Mouse (Mus musculus) left cerebral cortex, adult 18-20 months (tissue): ENCODE measurements around the gene Sun2. TPM values are rescaled to one million over a fixed set of nuclear protein-coding genes. Genes with fewer than 3 reads are reported as not detected.

Experiments
- DNase-seq, 2 experiments: peaks; one replicate each; pipeline ENCODE4 v3.0.0; 2021 to 2022; ENCODE audit warnings: low spot score in 2 of 2, mixed read lengths in 1 of 2
- total RNA-seq, 2 experiments: library from RNA; stranded (reverse); gene quantifications; 2 replicates each; pipeline ENCODE4 v1.2.3; 2021

The Sun2 gene
- total RNA-seq, 2 experiments from 2014 or later = 46.7 to 49.4 TPM

DNA sequence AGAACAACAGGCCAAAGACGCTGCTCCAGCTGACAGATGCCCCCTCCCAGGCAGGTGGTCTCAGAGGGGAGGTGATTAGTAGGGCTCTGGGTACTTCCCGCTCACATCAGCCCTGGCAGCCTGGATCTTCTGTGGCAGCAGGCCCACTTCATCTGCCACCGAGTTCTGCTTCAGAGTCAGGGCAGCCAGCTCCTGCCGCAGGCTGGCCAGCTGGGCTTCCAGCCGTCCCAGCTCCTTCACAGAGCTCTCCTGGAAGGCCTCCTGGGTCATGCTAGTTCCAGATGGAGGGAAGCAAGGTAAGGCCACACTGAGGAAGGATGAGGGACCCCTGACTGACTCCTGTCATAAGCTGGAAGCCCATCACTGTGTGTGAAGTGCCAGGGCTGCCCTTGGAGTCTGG lies 14.0 kb downstream of the Sun2 start:
- no peak for DNase-seq

DNA sequence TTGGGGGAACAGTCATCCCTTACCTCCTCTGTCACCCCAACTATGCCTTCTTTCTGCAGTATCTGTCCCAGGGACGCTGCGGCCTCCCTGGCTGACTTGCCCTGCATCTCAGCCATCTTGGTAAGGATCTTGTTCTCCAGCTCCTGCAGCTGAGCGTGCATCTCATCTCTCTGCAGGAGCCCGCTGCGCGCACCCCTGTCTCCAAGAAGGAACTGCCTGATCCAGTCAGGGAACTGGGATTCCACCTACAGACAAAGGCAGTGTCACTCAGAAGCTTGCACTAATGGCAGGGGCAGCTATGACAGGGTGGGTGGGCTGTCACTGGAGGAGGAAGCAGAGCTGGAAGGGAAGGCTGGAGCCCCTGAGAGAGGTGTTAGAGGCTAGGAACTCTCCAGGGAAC lies 14.5 kb downstream of the Sun2 start:
- peak in 1 of 2 experiments; percentile 32 for DNase-seq

DNA sequence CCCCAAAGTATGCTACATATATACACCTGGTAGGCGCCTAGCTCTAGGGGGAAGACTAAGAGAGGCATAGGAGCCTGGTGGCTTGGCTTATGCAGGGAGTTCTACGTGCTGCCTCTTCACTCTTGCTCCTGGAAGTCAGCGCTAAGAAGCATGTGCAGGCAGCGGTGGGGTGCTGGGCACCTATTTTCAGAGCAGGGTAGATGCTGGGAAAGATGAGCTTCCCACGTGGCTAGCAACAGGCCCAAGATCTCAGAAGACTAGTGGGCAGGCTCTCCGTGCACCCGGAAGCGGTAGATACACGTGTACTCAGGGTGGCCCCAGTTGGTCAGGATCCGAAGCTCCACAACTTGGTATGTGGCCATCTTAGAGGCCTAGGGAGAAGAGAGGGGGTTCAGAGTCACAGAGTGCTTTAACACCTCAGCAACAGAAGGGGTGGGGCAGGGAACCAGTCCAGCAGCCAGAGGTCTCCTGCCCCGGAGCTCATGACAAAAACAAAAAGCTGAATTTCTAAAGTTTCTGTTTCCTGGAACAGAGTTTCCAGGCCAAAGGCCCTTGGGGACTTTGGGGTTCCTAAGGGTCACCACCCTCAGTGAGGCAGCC lies 17.0 kb downstream of the Sun2 start:
- peak; percentile 48 to 66 for DNase-seq

DNA sequence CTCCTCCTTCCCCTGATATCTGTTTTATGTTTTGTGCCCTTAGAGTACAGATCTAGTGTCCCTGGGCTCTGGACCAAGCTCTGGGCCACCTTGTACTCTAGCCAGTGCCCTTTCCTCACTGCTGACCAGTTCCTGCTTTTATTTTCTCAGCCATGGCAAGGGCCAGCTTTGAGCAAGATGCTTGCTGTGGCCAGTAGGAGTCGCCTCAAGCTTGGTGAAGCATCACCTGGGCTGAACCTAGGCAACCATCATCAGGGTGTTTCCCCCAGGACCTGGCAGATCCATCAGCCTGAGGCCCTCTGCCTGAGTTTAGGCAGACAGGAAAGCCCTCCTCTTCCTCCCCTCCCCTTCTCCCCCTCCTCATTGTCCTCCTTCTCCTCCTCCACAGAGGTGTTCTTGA lies 18.9 kb downstream of the Sun2 start:
- DNase-seq = peak in 1 of 2 experiments; percentile 34

DNA sequence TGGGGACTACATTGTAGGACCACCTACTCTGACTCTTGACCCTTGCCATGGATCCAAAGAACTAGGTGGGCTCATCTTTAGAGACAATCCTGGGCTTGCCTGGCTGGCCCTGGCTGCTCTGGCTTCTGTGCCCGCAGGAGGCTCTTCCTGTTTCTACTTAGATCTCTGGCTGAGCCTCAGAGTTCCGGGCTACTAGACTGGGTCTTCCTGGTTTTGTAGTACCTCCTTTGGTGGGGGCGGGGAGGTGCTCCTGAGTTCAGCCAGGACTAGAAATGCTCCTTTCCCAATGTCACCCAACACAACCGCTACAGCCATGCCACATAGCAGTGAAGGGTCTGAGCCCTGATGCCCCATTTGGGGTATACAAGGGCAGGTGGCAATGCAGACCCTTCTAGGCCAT lies 21.5 kb downstream of the Sun2 start:
- DNase-seq = no peak

DNA sequence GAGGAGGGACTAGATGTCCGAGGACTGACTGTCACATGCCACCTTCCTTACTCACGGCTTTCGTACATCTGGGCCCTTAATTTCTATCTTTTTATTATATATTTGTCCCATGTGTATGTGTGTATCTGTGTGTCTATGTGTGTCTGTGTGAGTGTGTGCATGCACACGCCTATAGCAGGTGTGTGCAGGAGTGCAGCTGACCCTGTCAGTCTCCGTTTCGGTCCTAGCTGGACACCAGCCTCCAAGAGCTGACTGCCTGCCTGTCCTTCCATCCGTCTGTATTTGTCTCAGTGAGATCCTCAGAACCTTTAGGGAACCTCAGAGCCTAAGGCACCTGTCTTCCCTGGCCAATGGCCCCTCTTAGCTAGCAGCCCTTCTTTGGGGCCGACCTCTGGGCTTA lies 22.1 kb downstream of the Sun2 start:
- no peak for DNase-seq

DNA sequence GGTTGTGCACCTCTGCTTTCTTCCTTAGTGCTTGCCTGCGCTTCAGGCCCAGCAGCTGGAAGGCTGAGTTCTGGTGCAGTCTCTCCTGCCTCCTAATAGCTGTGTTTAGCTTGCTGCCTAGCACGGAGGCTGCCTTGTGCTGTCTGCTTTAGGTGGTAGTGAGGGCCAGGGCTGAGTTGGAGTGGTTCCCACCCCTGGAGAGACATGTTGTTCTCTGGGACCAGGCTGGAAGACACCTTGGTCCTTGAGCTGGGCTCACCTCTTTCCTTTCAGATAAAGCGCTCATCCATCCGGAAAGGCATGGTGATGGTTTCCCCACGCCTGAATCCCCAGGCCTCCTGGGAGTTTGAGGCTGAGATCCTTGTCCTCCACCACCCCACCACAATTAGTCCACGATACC lies 25.6 kb downstream of the Sun2 start:
- no peak for DNase-seq

DNA sequence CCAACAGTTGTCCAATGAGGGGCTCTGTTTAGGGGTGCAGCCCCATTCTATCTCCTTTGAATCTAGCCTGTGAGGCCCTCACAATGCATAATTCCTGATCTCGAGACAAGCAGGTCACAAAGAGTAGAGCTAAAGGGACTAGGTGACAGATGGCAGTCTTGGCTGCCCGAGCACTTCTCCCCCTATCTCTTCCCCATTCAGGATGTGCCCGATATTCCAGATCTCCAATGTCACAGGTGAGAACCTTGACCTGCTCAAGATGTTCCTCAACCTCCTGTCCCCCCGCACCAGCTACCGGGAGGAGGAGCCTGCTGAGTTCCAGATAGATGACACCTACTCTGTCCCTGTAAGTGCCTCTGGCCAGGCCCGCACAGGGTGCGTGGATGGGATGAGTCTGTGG lies 26.7 kb downstream of the Sun2 start:
- DNase-seq = no peak

DNA sequence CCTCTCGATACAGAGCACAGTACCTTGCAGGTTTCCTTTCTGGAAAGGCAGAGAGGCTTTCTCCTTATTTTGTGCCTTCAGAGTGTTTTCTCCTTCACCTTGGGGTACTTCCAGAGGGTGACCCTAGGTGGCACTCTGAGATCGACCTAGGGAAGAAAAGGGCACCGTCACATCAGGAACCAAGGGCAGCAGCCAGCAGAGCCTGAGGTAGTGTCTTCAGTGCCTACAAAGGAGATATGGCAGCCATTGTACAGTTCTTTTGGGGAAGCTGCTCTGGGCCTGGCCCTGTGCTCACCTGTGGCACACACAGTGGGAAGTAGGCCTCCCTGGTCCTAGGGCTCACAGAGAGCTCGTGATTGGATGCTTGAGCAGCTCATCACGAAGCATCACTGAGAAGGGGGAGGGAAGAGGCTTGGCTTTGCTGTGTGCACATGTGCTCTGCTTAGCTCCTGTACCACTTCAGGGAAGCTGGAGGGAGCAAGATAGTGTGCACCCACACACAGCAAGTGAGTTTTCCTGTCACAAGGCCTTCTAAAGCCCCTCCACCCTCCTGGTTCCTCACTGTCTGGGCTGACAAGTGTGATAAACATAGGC lies 34.0 kb downstream of the Sun2 start:
- DNase-seq = no peak

DNA sequence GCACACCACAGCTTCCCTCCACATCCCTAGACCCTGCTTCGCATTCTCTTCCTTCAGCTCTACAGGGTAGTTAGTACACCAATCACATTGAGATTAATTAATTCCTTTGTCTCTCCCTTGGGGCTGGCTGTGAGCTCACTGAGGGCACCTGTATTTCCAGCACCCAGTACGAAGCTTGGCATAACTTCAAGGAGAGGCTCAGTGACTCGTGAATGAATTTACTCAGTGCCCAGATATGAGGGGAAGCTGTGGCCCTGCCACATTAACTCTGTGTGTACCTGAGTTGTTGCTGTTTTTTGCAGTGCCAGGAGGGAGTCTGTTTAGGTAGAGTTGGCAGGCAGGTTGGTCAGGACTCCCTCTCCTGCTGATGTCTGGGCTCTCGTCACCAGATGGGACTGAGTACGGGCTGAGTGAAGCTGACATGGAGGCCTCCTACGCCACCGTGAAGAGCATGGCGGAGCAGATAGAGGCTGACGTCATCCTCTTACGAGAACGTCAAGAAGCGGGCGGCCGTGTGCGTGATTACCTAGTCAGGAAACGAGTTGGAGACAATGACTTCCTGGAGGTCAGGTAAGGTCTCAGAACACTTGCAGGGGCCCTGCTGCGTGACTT lies 35.6 kb downstream of the Sun2 start:
- no peak for DNase-seq

DNA sequence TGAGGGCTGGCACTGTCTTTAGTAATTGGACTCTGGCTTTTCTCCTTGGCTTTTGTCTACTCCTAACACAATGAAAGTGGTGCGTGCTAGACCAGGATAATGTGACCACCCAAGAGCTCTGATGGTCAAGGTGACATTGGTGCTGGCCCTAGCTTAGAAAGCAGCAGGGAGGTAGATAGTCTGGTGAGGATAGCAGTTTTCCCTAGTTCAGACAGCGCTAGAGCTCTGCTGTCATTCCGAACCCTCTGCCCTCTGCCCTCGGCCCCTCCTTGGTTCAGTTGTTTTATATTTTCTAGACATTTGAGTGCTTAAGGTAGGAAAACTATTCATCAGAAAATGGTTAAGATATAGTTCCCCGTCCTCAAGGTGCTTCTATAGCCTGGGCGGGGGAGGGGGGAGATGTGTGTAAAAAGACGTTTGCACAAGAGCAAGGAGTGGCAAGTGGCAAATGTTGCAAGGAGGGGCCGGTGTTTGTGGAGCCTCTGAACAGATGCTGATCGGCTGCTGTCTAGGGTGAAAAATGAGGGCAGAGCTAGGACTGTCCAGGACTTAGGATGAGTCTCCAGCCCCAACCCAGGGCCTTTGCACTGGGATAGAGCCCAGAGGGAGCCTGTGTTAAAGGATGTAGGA lies 44.7 kb downstream of the Sun2 start:
- DNase-seq = no peak

DNA sequence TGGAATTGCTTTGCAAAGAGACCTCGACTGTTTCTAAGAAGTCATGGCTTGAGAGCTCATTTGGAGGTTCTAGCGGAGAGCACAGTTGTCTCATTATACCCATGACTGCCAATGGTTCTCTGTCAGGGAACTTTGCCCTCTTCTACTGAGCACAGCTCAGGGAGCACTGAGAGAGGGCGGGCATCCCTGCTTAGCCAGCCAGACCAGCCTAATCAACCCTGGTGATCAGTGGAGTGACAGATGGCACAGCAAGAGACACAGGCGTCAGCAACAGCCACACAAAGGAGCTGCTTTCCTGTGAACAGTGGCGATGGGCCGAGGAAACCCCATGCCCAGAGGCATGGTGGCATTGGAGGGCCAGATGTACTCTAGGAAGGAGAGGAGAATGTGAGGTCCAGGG lies 45.3 kb downstream of the Sun2 start:
- DNase-seq = no peak

DNA sequence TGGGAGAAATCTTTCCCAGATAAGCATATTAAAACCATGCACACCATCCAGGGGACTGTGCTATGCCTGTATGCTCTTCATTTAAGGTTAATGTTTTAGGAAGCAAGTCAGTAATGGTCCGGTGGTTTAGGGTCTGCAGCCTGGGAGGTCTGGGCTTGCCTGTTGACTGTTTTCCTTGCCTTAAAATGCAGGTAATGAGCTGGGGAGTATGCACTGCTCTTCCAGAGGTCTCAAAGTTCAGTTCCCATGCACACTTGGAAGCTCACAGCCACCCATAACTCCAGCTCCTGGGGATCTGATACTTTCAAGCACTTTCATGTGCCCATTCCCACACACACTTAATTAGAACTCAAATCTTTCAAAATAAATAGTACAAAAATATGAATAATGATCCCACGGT lies 45.8 kb downstream of the Sun2 start:
- no peak for DNase-seq

DNA sequence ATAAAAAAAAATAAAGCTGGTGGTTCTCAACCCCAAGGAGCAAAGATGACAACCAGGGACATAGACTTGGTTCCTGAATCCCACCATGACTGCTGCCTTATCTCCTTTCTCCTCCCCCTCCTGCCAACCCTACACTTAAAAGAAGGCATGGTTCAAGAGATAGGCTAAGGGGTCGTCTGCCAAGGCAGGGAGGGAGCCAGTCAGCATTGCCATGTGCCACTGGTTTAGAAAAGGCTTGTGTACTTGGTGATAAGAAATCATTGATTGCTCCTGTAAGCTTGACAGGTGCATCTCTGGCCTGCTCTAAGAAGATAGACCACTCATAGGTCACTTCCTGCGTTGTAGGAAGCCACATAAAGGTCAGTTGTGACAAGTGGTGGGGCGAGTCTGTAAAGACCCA lies 46.8 kb downstream of the Sun2 start:
- DNase-seq = no peak

DNA sequence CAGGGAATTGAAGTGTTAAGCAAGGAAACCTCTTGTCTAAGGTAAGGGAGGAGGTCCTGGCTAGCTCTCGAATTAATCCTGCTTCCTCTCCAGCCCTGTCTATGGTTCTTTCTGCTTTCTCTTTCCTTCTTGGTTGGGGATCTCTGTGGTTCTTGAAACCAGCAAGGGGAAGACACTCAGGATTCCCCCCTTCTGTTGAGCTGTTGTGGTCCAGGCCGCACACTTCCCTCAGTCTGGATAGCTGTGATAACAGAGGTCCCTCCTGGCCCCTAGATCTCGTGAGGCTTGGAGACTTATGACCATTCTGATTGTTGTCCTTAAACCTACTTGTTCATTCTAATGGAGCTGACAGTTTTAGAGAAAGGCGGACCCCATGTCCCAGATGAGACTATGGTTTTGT lies 47.8 kb downstream of the Sun2 start:
- no peak for DNase-seq

DNA sequence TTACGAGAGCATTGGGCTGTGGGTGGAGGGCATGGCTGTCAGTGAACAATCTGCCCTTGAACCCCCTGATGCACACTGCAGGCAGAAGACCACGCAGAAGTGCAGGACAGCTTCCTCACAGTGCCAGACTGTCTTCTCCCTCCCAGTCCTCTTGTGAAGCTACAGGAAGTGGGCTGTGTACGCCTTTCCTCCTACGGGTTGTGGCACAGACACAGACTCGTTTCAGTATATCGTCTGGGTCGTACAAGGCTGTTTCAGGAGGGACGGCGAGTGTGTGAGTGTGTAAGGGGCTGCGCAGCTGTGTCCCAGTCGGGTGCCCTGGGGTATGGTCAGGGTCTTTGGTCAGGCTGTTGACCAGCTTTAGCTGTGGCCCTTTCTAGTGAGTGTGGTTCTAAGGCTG lies 48.6 kb downstream of the Sun2 start:
- no peak for DNase-seq

DNA sequence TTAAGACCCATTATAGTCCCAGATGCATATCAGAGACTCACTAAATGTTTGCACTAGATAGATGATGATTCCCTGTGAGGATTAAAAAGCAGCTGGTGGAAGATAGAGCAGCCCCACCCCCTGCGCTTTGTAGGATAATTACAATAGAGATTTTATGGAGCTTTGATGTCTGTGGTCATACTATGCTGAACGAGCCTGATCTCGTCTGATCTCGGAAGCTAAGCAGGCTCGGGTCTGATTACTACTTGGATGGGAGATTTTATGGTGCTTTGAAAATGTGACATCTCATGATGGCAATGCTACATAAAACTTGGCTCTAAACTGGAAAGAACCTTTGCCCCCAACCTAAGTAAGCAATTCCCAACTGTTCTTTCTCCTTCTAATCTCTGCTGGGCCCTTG lies 50.0 kb downstream of the Sun2 start:
- no peak for DNase-seq

DNA sequence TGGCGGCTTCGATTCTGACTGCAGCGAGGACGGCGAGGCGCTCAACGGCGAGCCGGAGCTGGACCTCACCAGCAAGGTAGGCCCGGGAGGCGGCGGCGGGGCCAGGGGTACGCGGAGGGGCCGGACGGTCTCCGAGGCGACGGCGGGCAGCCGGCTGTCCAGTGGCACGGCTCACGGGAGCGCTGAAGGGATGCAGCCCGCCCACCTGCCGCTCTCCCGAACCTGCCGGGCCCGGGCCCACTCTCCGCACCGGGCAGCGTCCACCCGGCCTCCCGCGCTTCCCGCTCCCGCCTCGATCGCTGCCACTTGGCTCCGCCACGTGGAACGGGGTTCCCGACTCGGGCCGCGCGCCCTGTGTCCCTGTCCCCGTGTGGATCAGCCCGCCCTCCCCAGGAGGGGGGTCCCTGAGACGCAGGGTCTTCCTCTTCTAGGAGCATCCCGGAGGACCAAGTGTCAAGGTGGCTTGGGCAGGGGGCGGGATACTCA lies 51.3 kb downstream of the Sun2 start:
- DNase-seq = no peak

DNA sequence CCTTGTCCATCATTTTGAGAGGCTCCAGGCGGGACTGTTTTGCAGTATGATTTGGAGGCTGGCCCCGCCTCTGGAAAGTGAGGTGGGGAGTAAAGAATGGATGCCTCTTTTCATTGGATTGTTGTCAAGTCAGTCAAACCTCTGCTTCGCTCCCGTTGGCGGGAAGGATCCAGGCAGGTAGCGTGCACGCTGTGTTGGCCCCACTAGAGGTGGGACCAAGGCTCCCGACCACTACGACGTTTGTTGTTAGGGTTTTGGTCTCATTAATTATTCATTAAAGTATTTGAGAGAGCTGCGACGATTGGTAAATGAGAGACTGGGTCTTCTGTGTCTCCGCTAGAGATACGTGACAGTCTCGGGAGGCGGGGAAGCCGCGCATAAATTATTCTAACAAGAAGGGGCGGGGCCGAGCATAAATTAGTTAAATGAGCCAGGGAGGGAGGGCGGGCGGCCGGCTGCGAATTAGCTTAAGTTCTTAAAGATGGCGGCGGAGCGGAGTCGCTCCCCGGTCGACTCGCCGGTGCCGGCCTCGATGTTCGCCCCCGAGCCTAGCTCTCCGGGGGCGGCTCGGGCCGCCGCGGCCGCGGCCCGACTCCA lies 51.8 kb downstream of the Sun2 start, which contains the start of gene Gtpbp1:
Gene Gtpbp1, plus strand, starts transcription at position 420 of the 597 bp plus-strand sequence.
- peak; percentile 94 to 97 for DNase-seq

DNA sequence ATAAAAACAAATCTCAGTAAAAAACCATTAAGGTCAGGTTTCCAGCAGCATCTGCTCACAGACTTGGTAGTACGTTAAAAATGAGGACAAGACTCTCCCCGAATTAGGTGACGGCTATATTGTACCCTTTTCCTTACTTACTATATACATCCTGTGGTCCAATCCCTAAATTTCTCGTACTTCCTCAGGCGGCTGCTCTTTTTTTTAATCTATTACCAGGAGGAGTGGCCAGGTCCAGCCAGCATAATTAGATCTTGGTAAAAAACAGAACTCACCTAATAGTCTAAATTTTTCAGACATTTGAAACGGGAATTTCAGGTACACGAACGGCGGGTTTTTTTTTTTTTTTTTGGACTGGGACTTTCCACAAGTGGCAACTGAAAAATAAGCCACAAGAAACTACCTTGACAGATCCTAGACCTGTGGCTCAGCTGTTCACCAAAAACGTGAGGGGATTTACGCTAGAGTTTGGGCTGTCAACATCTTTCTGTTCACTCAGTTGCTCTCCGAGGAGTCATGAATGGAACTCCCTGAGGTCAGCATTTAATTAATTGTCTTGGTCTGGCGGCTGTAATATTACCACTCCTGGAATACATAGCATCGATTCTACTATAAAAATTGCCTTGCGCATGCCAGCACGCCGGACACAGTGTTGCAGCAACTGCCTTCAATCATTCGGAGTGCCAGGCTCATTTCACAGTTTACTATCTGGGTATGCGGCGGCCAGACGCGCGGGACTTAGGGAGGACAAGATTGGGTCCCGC lies 52.5 kb downstream of the Sun2 start:
- no peak for DNase-seq

DNA sequence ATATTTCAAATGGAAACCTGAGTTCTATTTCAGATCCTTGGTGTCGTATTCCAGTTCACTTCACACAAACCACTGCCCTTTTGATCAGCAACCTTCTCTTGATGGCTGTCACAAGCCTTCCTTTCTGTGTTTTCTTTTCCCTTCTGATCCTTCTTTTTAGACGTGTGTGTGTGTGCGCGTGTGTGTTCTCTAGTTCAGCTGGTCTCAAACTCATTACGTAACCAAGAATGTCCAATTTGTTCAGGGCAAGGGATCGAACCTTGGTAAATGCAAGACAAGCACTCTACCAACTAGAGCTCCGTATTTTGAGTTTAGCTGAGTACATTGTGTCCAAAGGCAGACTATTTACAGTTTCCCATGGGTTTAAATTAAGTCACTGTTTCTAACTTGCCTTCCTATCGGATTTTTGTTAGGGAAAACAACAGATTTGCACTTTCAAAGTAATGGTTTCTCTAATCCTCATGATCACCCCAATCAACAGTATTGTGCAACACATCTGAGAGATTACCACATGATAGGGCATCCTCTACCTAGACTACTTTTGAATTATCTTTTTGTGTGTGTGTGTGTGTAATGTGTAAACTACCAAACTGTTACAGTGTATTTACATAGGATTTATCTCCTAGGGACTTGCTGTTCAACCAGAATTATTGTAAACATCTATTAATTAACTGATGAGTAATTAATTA lies 53.9 kb downstream of the Sun2 start:
- DNase-seq = no peak
